Mouse (Mus musculus) stomach, postnatal 0 days (tissue): ENCODE measurements at regions not wholly inside any gene's neighbourhood (a gene's known extent, or its start where the extent isn't known, plus 50 kb on each side); places are given as distances from the start of the nearest gene placed in this dataset.

ENCODE experiments used
- CTCF ChIP-seq: IDR thresholded peaks from 2 replicates; pipeline ENCODE4 v1.5.1; 2016; ENCODE audit warnings: antibody characterized with exemption, low read depth, mild to moderate bottlenecking, moderate library complexity
- EP300 ChIP-seq: optimal IDR thresholded peaks from 2 replicates; pipeline ENCODE3; 2016; ENCODE audit warnings: antibody characterized with exemption

DNA sequence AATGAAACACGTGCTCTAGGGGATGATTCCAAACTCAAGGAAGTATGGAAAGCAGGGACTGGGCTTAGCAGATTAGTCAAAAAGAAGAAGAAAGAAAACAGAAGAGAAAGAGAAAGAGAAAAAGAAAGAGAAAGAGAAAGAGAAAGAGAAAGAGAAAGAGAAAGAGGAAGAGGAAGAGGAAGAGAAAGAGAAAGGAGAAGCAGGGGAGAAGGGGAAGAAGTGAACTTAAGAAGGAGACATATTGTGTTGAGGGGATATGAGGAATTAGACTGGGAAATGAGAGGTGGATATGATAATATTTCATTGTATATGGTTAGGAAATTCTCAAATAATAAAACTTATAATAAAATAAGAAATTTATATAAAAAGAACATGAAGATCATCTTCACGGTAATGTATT lies 59.1 kb upstream of the Grik2 start:
- no peak for TF ChIP-seq EP300
- no peak for TF ChIP-seq CTCF
